Comparison of ENCODE assay signal across 8 mouse cellular contexts in the genomic region with DNA sequence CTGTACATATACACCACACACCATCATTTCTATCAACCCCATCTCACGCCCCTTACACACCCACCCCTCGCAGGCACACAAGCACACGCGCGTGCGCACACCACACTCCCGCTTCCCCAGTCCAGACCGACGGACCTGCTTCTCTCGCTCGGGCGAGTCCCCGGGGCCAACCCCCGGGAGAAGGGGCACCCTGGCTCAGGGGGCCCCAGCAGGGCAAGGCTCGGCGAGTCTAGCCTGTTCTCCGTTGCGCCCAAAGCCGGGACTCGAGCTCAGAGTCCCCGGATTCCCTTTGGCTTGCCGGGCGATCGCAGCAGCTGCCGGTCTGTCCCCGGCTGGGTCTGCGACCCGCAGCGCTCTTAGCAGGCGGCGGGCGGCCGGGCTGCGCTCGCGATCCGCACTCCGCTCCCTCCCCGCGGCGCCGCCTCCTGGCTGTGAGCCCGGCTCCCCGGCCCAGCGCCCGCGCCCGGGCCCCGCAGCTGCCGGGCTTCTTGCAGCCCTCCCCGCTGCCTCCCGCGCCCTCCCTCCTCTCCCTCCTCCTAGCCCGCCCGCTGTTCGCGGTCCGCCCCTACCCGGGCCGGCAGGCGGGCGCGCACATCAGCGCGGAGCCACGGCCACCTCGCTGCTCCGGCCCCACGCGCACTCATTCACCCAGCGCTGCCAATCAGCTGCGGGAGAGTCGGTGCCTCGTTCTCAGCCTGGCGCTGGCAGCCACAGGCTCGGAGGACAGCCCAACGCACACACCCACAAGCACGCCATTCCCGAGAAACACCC. TPM values are rescaled to one million over a fixed set of nuclear protein-coding genes. Genes with fewer than 3 reads are reported as not detected.
DNase-seq lines count a peak whose midpoint lies in the region; ATAC-seq and TF ChIP-seq lines count a peak whose summit lies in the region.

A gene (minus strand): TSS at position 697 of the 771 bp plus-strand sequence.

- H3K27ac ChIP-seq in gastrocnemius, adult 2 months = peak within 1 kb of the TSS; percentile 71
- H3K27ac ChIP-seq in hindbrain, embryonic 16.5 days (ENCODE audit: low read depth, low read length) = peak within 1 kb of the TSS; percentile 90

- intact Hi-C loops in gastrocnemius, adult 2 months (cut with DNase I) = no loop called here

- H3K4me3 ChIP-seq in gastrocnemius, adult 2 months = peak within 1 kb of the TSS; percentile 81
- peak within 1 kb of the TSS; percentile 76 for H3K4me3 ChIP-seq in hindbrain, embryonic 16.5 days (ENCODE audit: low read length)

- ATAC-seq in hindbrain, embryonic 16.5 days = peak; percentile 85

- TF ChIP-seq CTCF in gastrocnemius, adult 2 months (IDR thresholded peaks at IDR 0.05) = no peak

- H3K4me1 ChIP-seq in hindbrain, embryonic 16.5 days (ENCODE audit: control insufficient read depth, insufficient read depth, low read depth, low read length) = peaks cover 3% of the 10 kb centered on the region

- peaks cover 2% of the 10 kb centered on the region; the same call in 1 of the 2 replicates for H3K27me3 ChIP-seq in hindbrain, embryonic 16.5 days (replicated peaks; ENCODE audit: control insufficient read depth, insufficient read depth, low read length)

- under 1% methylated on average over 76 of the region's 79 CpGs for WGBS in hindbrain, embryonic 16.5 days

- H3K9me3 ChIP-seq in hindbrain, embryonic 16.5 days (ENCODE audit: control insufficient read depth, low read length) = no peaks in the 10 kb centered on the region

- peaks cover 3% of the 10 kb centered on the region; the same call in 1 of the 2 replicates for H3K36me3 ChIP-seq in hindbrain, embryonic 16.5 days (ENCODE audit: control insufficient read depth, insufficient read depth, low read length)

- H3K9ac ChIP-seq in hindbrain, embryonic 16.5 days (ENCODE audit: low read depth, low read length) = peak within 1 kb of the TSS; percentile 82

- H3K4me2 ChIP-seq in hindbrain, embryonic 16.5 days (ENCODE audit: low read length) = peak within 1 kb of the TSS; percentile 74

- DNase-seq in adrenal gland, adult 2 months = peak; percentile 80
- peak; percentile 71 to 76 for DNase-seq in cerebellum, postnatal 25 days
- peak; percentile 81 for DNase-seq in gastrocnemius, adult 2 months
- DNase-seq in left cerebral cortex, adult 18-20 months (ENCODE audit: low spot score in 2 of 2) = peak; percentile 66 to 74
- peak; percentile 60 to 72 for DNase-seq in lung, postnatal 4 days
- DNase-seq in right cerebral cortex, postnatal 25 days = peak; percentile 80
- DNase-seq in spleen, postnatal 36 days (ENCODE audit: low spot score in 2 of 2) = no peak

RNA-seq across cellular contexts. Expression of the gene that starts here (rescaled TPM):
- 1 to 10 TPM; 2.2 to 5.0 TPM for total RNA-seq in adrenal gland, adult 2 months (2021)
- polyA plus RNA-seq in adrenal gland, adult 2 months (2012; rRNA removed) = 6.1 and 8.8 TPM in 2 replicates
- under 1 TPM; 0.36 to 0.73 TPM for total RNA-seq in gastrocnemius, adult 2 months (2021)
- 11.1 and 11.7 TPM in 2 replicates for polyA plus RNA-seq in hindbrain, embryonic 16.5 days (2015; fragmentation: Nextera tagmentation; extraction: Ambion mirVana)
- 1 to 10 TPM; 3.0 to 3.5 TPM for total RNA-seq in left cerebral cortex, adult 18-20 months (2021)

Comparison
In these comparisons a context has a peak if more than half of its experiments do, and no peak if none do; other contexts are left out.
1. Peak in DNase-seq, H3K4me3 ChIP-seq and H3K27ac ChIP-seq in gastrocnemius, adult 2 months; RNA of the gene not detected or under 1 TPM.
2. DNase-seq: peak in adrenal gland, adult 2 months (single experiment), cerebellum, postnatal 25 days (2 of 2), left cerebral cortex, adult 18-20 months (2 of 2), lung, postnatal 4 days (2 of 2) and right cerebral cortex, postnatal 25 days (single experiment); none in spleen, postnatal 36 days (0 of 2).